In the genomic region with DNA sequence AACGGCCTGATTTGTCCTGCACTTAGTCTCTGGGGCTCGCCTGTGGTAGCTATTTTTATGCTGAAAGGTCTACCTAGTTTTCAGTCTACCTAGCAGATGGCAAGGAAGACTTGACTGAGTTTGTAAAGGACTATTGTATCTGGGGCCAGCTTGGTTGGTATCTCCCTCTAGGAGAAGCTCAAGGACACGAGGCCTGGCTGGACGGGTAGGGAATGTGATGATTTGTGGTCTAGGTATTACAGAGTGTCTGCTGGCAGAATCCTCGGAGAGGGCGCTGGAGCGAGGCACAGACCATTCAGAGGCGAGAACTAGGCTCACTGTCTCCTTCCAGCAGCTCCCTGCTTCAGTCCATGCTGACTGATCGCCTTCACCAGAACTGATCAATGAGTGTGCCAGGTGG, we compare ENCODE assay signal across 16 mouse cellular contexts.
DNase-seq lines count a peak whose midpoint lies in the region; ATAC-seq lines count a peak whose summit lies in the region.
"Had no signal": no experiment of that assay in that cellular context is flagged by ENCODE, and none has a peak within 500 bp of the region (broad histone marks: within the 10 kb centered on the region; RNA-seq: fewer than 3 reads in every experiment).

No protein-coding gene starts in this region.

- H3K4me2 ChIP-seq in limb, embryonic 13.5 days (replicated peaks), result no peak overlapping the region
- H3K4me2 ChIP-seq in heart, embryonic 11.5 days, result peak overlapping the region; percentile 39
- H3K4me2 ChIP-seq: forebrain, embryonic 15.5 days; liver, embryonic 11.5 days; lung, embryonic 15.5 days; neural tube, embryonic 12.5 days had no signal

- 0 out of 2 replicates have a peak, but pooled peaks cover 2% of the 10 kb centered on the region for H3K4me1 ChIP-seq in limb, embryonic 13.5 days
- H3K4me1 ChIP-seq in limb, embryonic 10.5 days, result no peaks in the 10 kb centered on the region
- H3K4me1 ChIP-seq in heart, embryonic 11.5 days (ENCODE audit: control insufficient read depth, insufficient read depth, low read length), result peaks cover 18% of the 10 kb centered on the region
- H3K4me1 ChIP-seq: forebrain, embryonic 15.5 days; lung, embryonic 15.5 days; neural tube, embryonic 12.5 days had no signal

- no peak overlapping the region for H3K4me3 ChIP-seq in limb, embryonic 13.5 days
- no peak overlapping the region for H3K4me3 ChIP-seq in limb, embryonic 10.5 days
- no peak overlapping the region for H3K4me3 ChIP-seq in heart, embryonic 11.5 days (ENCODE audit: low read depth, low read length)
- H3K4me3 ChIP-seq: forebrain, embryonic 15.5 days; lung, embryonic 15.5 days; neural tube, embryonic 12.5 days had no signal

- WGBS in limb, embryonic 13.5 days, result 83% methylated on average over 9 of the region's 9 CpGs
- 84% methylated on average over 9 of the region's 9 CpGs for WGBS in limb, embryonic 10.5 days
- 44% methylated on average over 9 of the region's 9 CpGs for WGBS in heart, embryonic 11.5 days (ENCODE audit: insufficient replicate concordance)

- no peak for ATAC-seq in limb, embryonic 13.5 days (ENCODE audit: low FRiP score, low read depth)
- ATAC-seq in heart, embryonic 11.5 days (replicated peaks; ENCODE audit: insufficient number of reproducible peaks, low FRiP score, low TSS enrichment), result no peak
- ATAC-seq: forebrain, embryonic 15.5 days had no signal

- H3K9me3 ChIP-seq in limb, embryonic 13.5 days, result no peaks in the 10 kb centered on the region
- H3K9me3 ChIP-seq in limb, embryonic 10.5 days (replicated peaks), result no peaks in the 10 kb centered on the region
- H3K9me3 ChIP-seq in heart, embryonic 11.5 days (replicated peaks; ENCODE audit: control insufficient read depth, low read length), result no peaks in the 10 kb centered on the region
- H3K9me3 ChIP-seq: forebrain, embryonic 15.5 days; lung, embryonic 15.5 days; neural tube, embryonic 12.5 days had no signal

- H3K36me3 ChIP-seq in limb, embryonic 13.5 days, result peaks cover 12% of the 10 kb centered on the region
- peaks cover 3% of the 10 kb centered on the region; the same call in 1 of the 2 replicates for H3K36me3 ChIP-seq in limb, embryonic 10.5 days
- no peaks in the 10 kb centered on the region for H3K36me3 ChIP-seq in heart, embryonic 11.5 days (ENCODE audit: control insufficient read depth, insufficient read depth, low read length)
- H3K36me3 ChIP-seq: forebrain, embryonic 15.5 days; lung, embryonic 15.5 days; neural tube, embryonic 12.5 days had no signal

- DNase-seq in adrenal gland, adult 8-10 months, result peak; percentile 11
- DNase-seq in adrenal gland, postnatal 4 days (ENCODE audit: low spot score in 2 of 2), result no peak
- DNase-seq in limb, embryonic 10.5 days (ENCODE audit: low spot score), result no peak
- peak; percentile 20 for DNase-seq in heart, postnatal 4 days
- DNase-seq in spleen, postnatal 4 days (ENCODE audit: low spot score in 2 of 2), result no peak
- DNase-seq in urinary bladder, postnatal 10 days (ENCODE audit: low spot score), result no peak
- DNase-seq: cerebellum, adult 18-20 months; gastrocnemius, postnatal 36 days; right cerebral cortex, adult 18-20 months; spleen, adult 18-20 months had no signal

- H3K9ac ChIP-seq in limb, embryonic 13.5 days, result no peak overlapping the region
- H3K9ac ChIP-seq in heart, embryonic 11.5 days (ENCODE audit: low read depth, low read length), result peak overlapping the region; percentile 22; the same call in 1 of the 2 replicates
- H3K9ac ChIP-seq: forebrain, embryonic 15.5 days; lung, embryonic 15.5 days; neural tube, embryonic 12.5 days had no signal

- peak overlapping the region; percentile 48; the same call in 1 of the 2 replicates for H3K27ac ChIP-seq in limb, embryonic 13.5 days
- H3K27ac ChIP-seq in limb, embryonic 10.5 days, result no peak overlapping the region
- H3K27ac ChIP-seq in heart, embryonic 11.5 days (ENCODE audit: low read depth, low read length), result peak overlapping the region; percentile 35; the same call in 1 of the 2 replicates
- H3K27ac ChIP-seq: forebrain, embryonic 15.5 days; lung, embryonic 15.5 days; neural tube, embryonic 12.5 days had no signal

- H3K27me3 ChIP-seq in limb, embryonic 13.5 days, result no peaks in the 10 kb centered on the region
- no peaks in the 10 kb centered on the region for H3K27me3 ChIP-seq in limb, embryonic 10.5 days (ENCODE audit: low read depth, poor library complexity, severe bottlenecking)
- H3K27me3 ChIP-seq in heart, embryonic 11.5 days (ENCODE audit: control insufficient read depth, insufficient read depth, low read length), result no peaks in the 10 kb centered on the region
- H3K27me3 ChIP-seq: forebrain, embryonic 15.5 days; lung, embryonic 15.5 days; neural tube, embryonic 12.5 days had no signal

Comparison
In these comparisons a context has a peak if more than half of its experiments do, and no peak if none do; other contexts are left out.
1. DNase-seq: peak in adrenal gland, adult 8-10 months (single experiment) and heart, postnatal 4 days (single experiment); none in adrenal gland, postnatal 4 days (0 of 2), limb, embryonic 10.5 days (single experiment), spleen, postnatal 4 days (0 of 2) and urinary bladder, postnatal 10 days (single experiment).